Mouse (Mus musculus) limb, embryonic 11.5 days (tissue): ENCODE data around the gene Clptm1. TPM values are rescaled to one million over a fixed set of nuclear protein-coding genes. Genes with fewer than 3 reads are reported as not detected.

Experiments used
- ATAC-seq: fragments of 200-750 bp; cut with Nextera tagmentation; 2 replicates; pipeline ENCODE4 v1.8.0; 2017; ENCODE audit warnings: low read depth; ENCODE audit not compliant: insufficient number of reproducible peaks, low FRiP score, low TSS enrichment
- DNase-seq: peaks from one replicate; pipeline ENCODE4 v3.0.0-alpha.2; 2015; ENCODE audit warnings: low spot score
- H3K27ac ChIP-seq: fragments of 300-500 bp; sonication (generic); replicated peaks from 2 replicates; pipeline ENCODE4 v1.5.1; 2014; ENCODE audit warnings: low read depth, mild to moderate bottlenecking, low read length
- H3K27me3 ChIP-seq: fragments of 300-500 bp; sonication (generic); 2 replicates; pipeline ENCODE4 v1.6.1; 2014; ENCODE audit warnings: mild to moderate bottlenecking, low read length, mixed read lengths; ENCODE audit not compliant: control insufficient read depth, insufficient read depth
- H3K36me3 ChIP-seq: fragments of 300-500 bp; sonication (generic); 2 replicates; pipeline ENCODE4 v1.6.1; 2014; ENCODE audit warnings: mild to moderate bottlenecking, low read length, moderate library complexity, mixed read lengths; ENCODE audit not compliant: control insufficient read depth, insufficient read depth
- H3K4me1 ChIP-seq: fragments of 300-500 bp; sonication (generic); 2 replicates; pipeline ENCODE4 v1.6.1; 2014; ENCODE audit warnings: low read length, mixed read lengths; ENCODE audit not compliant: control insufficient read depth, insufficient read depth
- H3K4me2 ChIP-seq: fragments of 300-500 bp; sonication (generic); 2 replicates; pipeline ENCODE4 v1.6.1; 2014; ENCODE audit warnings: low read depth, mild to moderate bottlenecking, moderate library complexity; ENCODE audit not compliant: severe bottlenecking
- H3K4me3 ChIP-seq: fragments of 300-500 bp; sonication (generic); 2 replicates; pipeline ENCODE4 v1.5.1; 2014; ENCODE audit warnings: low read depth, low read length
- H3K9ac ChIP-seq: fragments of 300-500 bp; sonication (generic); 2 replicates; pipeline ENCODE4 v1.6.1; 2014; ENCODE audit warnings: mild to moderate bottlenecking, low read length
- H3K9me3 ChIP-seq: fragments of 300-500 bp; sonication (generic); 2 replicates; pipeline ENCODE4 v1.6.1; 2016; ENCODE audit warnings: low read length; ENCODE audit not compliant: control insufficient read depth
- WGBS: fragments of 180-500 bp; shearing (Covaris S2); extraction: QIAGEN DNeasy Blood & Tissue Kit; methylation state at CpG from one replicate; pipeline ENCODE4 v1.1.7; 2014; 5-methylcytosine and 5-hydroxymethylcytosine counted together
- polyA plus RNA-seq: library from polyadenylated mRNA; unstranded; fragments of >200 nt; fragmentation: Nextera tagmentation; extraction: Ambion mirVana; gene quantifications from 2 replicates; pipeline ENCODE4 v1.2.1, GENCODE M21; 2014

Gene Clptm1
- polyA plus RNA-seq, 1 experiment from 2014 or later, result 97.3 TPM

DNA sequence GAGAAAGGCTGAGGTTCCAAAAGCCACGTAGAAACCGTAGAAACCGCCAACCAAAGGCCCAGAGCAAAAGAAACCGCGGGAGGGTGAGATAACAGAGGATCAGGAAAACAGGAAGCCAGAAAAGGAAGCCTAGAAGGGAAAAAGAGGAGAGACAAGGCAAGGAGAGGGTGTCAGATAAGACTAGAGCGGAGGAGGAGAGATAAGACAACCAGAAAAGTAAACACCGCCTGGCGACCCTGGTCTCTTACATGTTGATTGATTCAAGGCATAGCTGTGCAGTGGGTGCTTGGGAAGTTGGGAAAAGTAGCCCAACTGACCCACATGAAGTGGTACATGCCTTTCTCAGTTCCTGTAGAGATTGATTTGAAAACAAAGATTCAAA lies 30.4 kb upstream of the Clptm1 start:
- DNase-seq, result no peak
- Histone ChIP-seq H3K4me3 (no peak overlapping the region), H3K36me3 (no peaks in the 10 kb centered on the region), H3K27me3 (no peaks in the 10 kb centered on the region), H3K9ac (no peak overlapping the region), H3K27ac (no peak overlapping the region), H3K9me3 (no peaks in the 10 kb centered on the region), H3K4me1 (peaks cover 8% of the 10 kb centered on the region), H3K4me2 (no peak overlapping the region)
- no peak for ATAC-seq
- WGBS, result 53% methylated on average over 8 of the region's 8 CpGs

- H3K36me3 ChIP-seq, result no peaks in the 10 kb centered on the region
- no peak overlapping the region for H3K4me3 ChIP-seq
- no peaks in the 10 kb centered on the region for H3K9me3 ChIP-seq
- H3K27ac ChIP-seq, result no peak overlapping the region
- no peaks in the 10 kb centered on the region for H3K27me3 ChIP-seq
- no peak overlapping the region for H3K4me2 ChIP-seq
- no peak overlapping the region for H3K9ac ChIP-seq
- peaks cover 8% of the 10 kb centered on the region for H3K4me1 ChIP-seq
- ATAC-seq (no peak), DNase-seq (no peak)
- 88% methylated on average over 10 of the region's 10 CpGs for WGBS
Measured at GRCm38 (mm10) chr7:19694336-19695212, 29.7 kb upstream of the Clptm1 start.

DNA sequence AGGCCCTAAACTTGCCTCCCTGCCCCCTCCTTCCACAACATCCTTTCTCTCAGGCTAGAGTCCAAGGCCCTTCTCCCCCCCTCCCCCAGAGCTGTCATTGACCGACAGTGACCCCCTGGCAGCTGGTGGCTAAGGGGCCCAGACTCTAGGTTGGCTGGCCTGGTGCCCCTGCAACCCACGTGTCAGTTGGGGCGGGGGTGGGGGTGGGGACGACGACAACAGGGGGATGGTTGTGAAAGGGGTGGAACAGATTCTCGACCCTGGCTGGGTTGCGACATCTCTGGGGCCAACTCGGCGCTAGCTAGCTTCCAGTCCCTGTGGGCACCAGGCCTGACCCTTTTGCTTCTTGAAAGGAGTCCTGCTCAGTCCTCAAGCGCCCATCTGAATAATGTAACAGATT lies 28.6 kb upstream of the Clptm1 start:
- no peak overlapping the region for H3K4me2 ChIP-seq

GRCm38 (mm10) chr7:19691873-19692865 lies 27.3 kb upstream of the Clptm1 start, which contains the start of gene Apoc1:
Gene Apoc1 (minus strand): TSS chr7:19692660.
- no peak within 1 kb of the TSS for H3K9ac ChIP-seq
- no peak within 1 kb of the TSS for H3K4me2 ChIP-seq
- 38% methylated on average over 28 of the region's 28 CpGs for WGBS
- no peak for ATAC-seq
- H3K27me3 ChIP-seq, result no peaks in the 10 kb centered on the region
- H3K27ac ChIP-seq, result no peak within 1 kb of the TSS
- no peak for DNase-seq
- H3K4me1 ChIP-seq, result no peaks in the 10 kb centered on the region
- H3K36me3 ChIP-seq, result no peaks in the 10 kb centered on the region
- no peaks in the 10 kb centered on the region for H3K9me3 ChIP-seq
- H3K4me3 ChIP-seq, result no peak within 1 kb of the TSS

More for the DNA sequence above, 28.6 kb upstream of the Clptm1 start:
- H3K4me1 ChIP-seq, result no peaks in the 10 kb centered on the region; the same call in 1 of the 2 replicates
- no peaks in the 10 kb centered on the region for H3K27me3 ChIP-seq
- WGBS, result 21% methylated on average over 10 of the region's 10 CpGs
- ATAC-seq, result no peak
- no peak for DNase-seq
- no peaks in the 10 kb centered on the region for H3K9me3 ChIP-seq
- H3K36me3 ChIP-seq, result no peaks in the 10 kb centered on the region
- H3K27ac ChIP-seq, result no peak overlapping the region
- no peak overlapping the region for H3K4me3 ChIP-seq
- H3K9ac ChIP-seq, result no peak overlapping the region

- Histone ChIP-seq H3K4me2 (no peak overlapping the region), H3K4me3 (no peak overlapping the region), H3K27me3 (no peaks in the 10 kb centered on the region), H3K36me3 (no peaks in the 10 kb centered on the region), H3K9me3 (no peaks in the 10 kb centered on the region), H3K9ac (no peak overlapping the region), H3K4me1 (no peaks in the 10 kb centered on the region), H3K27ac (no peak overlapping the region)
- no peak for DNase-seq
- ATAC-seq, result no peak
- WGBS, result 78% methylated on average over 6 of the region's 6 CpGs
Measured at GRCm38 (mm10) chr7:19691434-19691833, 26.6 kb upstream of the Clptm1 start.

GRCm38 (mm10) chr7:19690845-19691244 lies 26.0 kb upstream of the Clptm1 start:
- Histone ChIP-seq H3K27me3 (no peaks in the 10 kb centered on the region), H3K27ac (no peak overlapping the region), H3K9ac (no peak overlapping the region), H3K4me2 (no peak overlapping the region), H3K4me3 (no peak overlapping the region), H3K36me3 (no peaks in the 10 kb centered on the region), H3K4me1 (no peaks in the 10 kb centered on the region), H3K9me3 (no peaks in the 10 kb centered on the region)
- ATAC-seq (no peak), DNase-seq (no peak)
- 90% methylated on average over 4 of the region's 4 CpGs for WGBS

- Histone ChIP-seq H3K4me1 (no peaks in the 10 kb centered on the region), H3K4me2 (no peak overlapping the region), H3K27me3 (no peaks in the 10 kb centered on the region), H3K9ac (no peak overlapping the region), H3K4me3 (no peak overlapping the region), H3K9me3 (no peaks in the 10 kb centered on the region), H3K27ac (no peak overlapping the region), H3K36me3 (no peaks in the 10 kb centered on the region)
- no peak for ATAC-seq
- WGBS, result 91% methylated on average over 2 of the region's 2 CpGs
- no peak for DNase-seq
Measured at GRCm38 (mm10) chr7:19688611-19689010, 23.8 kb upstream of the Clptm1 start.

DNA sequence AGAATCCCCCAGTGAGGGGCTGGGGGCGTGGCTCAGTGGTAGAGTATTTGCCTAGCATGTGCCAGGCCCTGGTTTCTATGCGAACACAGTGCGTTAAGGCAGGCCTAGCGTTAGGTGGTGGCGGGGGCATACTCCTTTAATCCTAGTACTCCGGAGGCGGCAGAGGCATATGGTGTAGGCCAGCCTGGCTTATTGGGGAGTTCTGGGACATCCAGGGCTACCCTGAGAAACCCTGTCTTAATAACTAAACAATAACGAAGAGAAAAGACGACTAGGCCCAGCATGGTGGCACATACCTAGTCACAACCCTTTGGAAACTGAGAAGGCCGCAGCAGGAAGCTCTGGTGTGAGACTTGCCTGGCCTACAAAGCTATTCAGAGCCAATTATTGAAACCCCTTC lies 23.3 kb upstream of the Clptm1 start:
- no peaks in the 10 kb centered on the region for H3K36me3 ChIP-seq
- no peaks in the 10 kb centered on the region for H3K27me3 ChIP-seq
- DNase-seq (no peak), ATAC-seq (no peak)
- H3K27ac ChIP-seq, result no peak overlapping the region
- no peak overlapping the region for H3K4me2 ChIP-seq
- no peaks in the 10 kb centered on the region for H3K9me3 ChIP-seq
- H3K4me3 ChIP-seq, result no peak overlapping the region
- H3K9ac ChIP-seq, result no peak overlapping the region
- 93% methylated on average over 10 of the region's 10 CpGs for WGBS
- no peaks in the 10 kb centered on the region for H3K4me1 ChIP-seq
